Mouse (Mus musculus): ENCODE results near the gene Ints6. TPM values are rescaled to one million over a fixed set of nuclear protein-coding genes. Genes with fewer than 3 reads are reported as not detected.
A peak's percentile ranks its signal among the peaks of the same experiment; 100 is the strongest.

The Ints6 gene
- polyA plus RNA-seq, 1 experiment: 7.2 TPM

DNA sequence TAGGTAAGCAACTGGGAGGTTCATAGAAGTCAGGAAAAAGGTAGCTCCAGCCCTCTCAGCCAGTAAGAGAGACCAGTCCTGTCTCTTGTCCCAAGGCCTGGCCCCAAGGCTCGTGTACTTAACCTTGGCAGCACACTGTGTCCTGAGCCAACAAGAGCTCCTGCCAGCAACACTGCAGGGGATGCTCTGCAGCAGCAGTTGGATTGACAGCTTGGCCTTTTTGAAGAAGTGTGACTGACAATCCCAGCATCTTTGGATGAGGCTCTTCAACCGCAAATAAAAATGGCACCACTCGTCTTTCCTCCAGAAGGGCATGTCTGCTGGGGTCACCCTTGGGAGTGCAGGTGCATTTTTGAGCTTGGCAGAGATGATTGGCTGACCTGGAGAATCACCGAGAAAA is 120.6 kb downstream of the Ints6 start:
- H3K36me3 ChIP-seq (ENCODE audit: control insufficient read depth, insufficient read depth): no peaks in the 10 kb centered on the region
- no peaks in the 10 kb centered on the region for H3K27me3 ChIP-seq (ENCODE audit: control insufficient read depth, insufficient read depth, insufficient read length)
- no peak overlapping the region for H3ac ChIP-seq (ENCODE audit: control insufficient read depth, insufficient read length)
- no peak overlapping the region for H3K4me3 ChIP-seq
- no peak for TF ChIP-seq TCF12 (IDR thresholded peaks at IDR 0.05; ENCODE audit: insufficient read depth, poor library complexity, severe bottlenecking)
- no peak for TF ChIP-seq CEBPB (IDR thresholded peaks at IDR 0.05; ENCODE audit: insufficient read depth, poor library complexity, severe bottlenecking)
- no peak for TF ChIP-seq MYOD1 (IDR thresholded peaks at IDR 0.05; ENCODE audit: control insufficient read depth in 1 of 3, insufficient read length in 2 of 3, low read depth in 2 of 3)
- no peaks in the 10 kb centered on the region for H3K79me2 ChIP-seq (ENCODE audit: control insufficient read depth, insufficient read depth)
- H3K4me2 ChIP-seq (ENCODE audit: low read depth): no peak overlapping the region

GRCm38 (mm10) chr14:62639551-62639950 is 121.4 kb downstream of the Ints6 start:
- Histone ChIP-seq H3ac (ENCODE audit: control insufficient read depth, insufficient read length) (no peak overlapping the region), H3K79me2 (ENCODE audit: control insufficient read depth, insufficient read depth) (no peaks in the 10 kb centered on the region), H3K4me2 (ENCODE audit: low read depth) (no peak overlapping the region), H3K27me3 (ENCODE audit: control insufficient read depth, insufficient read depth, insufficient read length) (no peaks in the 10 kb centered on the region), H3K4me3 (no peak overlapping the region), H3K36me3 (ENCODE audit: control insufficient read depth, insufficient read depth) (no peaks in the 10 kb centered on the region)
- TF ChIP-seq E2F4 (IDR thresholded peaks at IDR 0.05; ENCODE audit: insufficient read depth) (no peak), POLR2AphosphoS2 (IDR thresholded peaks at IDR 0.05; ENCODE audit: insufficient read length, low read depth) (no peak), MAX (IDR thresholded peaks at IDR 0.05; ENCODE audit: low read depth) (no peak), REST (IDR thresholded peaks at IDR 0.05; ENCODE audit: insufficient read depth, insufficient read length) (no peak), USF1 (IDR thresholded peaks at IDR 0.05; ENCODE audit: low read depth) (no peak), TCF3 (IDR thresholded peaks at IDR 0.05; ENCODE audit: insufficient read length, low read depth) (no peak), TCF12 (IDR thresholded peaks at IDR 0.05; ENCODE audit: insufficient read depth, poor library complexity, severe bottlenecking) (no peak), POLR2A (IDR thresholded peaks at IDR 0.05; ENCODE audit: insufficient read length, low read depth) (no peak), CEBPB (IDR thresholded peaks at IDR 0.05; ENCODE audit: insufficient read depth, poor library complexity, severe bottlenecking) (no peak), SRF (IDR thresholded peaks at IDR 0.05; ENCODE audit: control insufficient read depth, insufficient read length, low read depth) (no peak), MYOD1 (IDR thresholded peaks at IDR 0.05; ENCODE audit: control insufficient read depth in 1 of 3, insufficient read length in 2 of 3, low read depth in 2 of 3) (no peak), MYOG (IDR thresholded peaks at IDR 0.05; ENCODE audit: control insufficient read depth in 1 of 3, insufficient read depth in 1 of 3, insufficient read length in 2 of 3, low read depth in 2 of 3) (no peak)

DNA sequence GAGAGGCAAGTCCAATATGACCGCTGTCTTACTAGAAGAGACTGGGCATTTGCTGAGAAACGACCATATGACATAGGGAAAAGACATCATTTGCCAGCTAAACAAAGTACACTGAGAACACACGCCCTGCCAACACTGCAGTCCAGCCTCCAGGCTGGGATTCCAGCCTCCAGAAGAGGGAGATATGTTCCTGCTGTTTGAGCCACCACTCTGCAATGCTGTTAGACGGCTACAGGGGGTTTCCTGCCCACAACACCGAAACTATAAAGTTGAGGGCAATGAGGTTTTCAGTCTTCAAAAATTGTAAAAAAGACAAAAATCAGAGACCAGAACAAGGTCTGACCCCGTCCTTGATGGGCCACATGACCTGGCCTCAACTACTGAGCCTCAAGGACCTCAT is 121.9 kb downstream of the Ints6 start:
- Histone ChIP-seq H3K4me3 (no peak overlapping the region), H3ac (ENCODE audit: control insufficient read depth, insufficient read length) (no peak overlapping the region), H3K36me3 (ENCODE audit: control insufficient read depth, insufficient read depth) (no peaks in the 10 kb centered on the region), H3K79me2 (ENCODE audit: control insufficient read depth, insufficient read depth) (no peaks in the 10 kb centered on the region), H3K4me2 (ENCODE audit: low read depth) (no peak overlapping the region), H3K27me3 (ENCODE audit: control insufficient read depth, insufficient read depth, insufficient read length) (no peaks in the 10 kb centered on the region)
- no peak for TF ChIP-seq POLR2AphosphoS2 (IDR thresholded peaks at IDR 0.05; ENCODE audit: insufficient read length, low read depth)
- TF ChIP-seq SRF (IDR thresholded peaks at IDR 0.05; ENCODE audit: control insufficient read depth, insufficient read length, low read depth): no peak
- no peak for TF ChIP-seq USF1 (IDR thresholded peaks at IDR 0.05; ENCODE audit: low read depth)
- no peak for TF ChIP-seq MYOG (IDR thresholded peaks at IDR 0.05; ENCODE audit: control insufficient read depth in 1 of 3, insufficient read depth in 1 of 3, insufficient read length in 2 of 3, low read depth in 2 of 3)
- TF ChIP-seq E2F4 (IDR thresholded peaks at IDR 0.05; ENCODE audit: insufficient read depth): no peak
- TF ChIP-seq TCF12 (IDR thresholded peaks at IDR 0.05; ENCODE audit: insufficient read depth, poor library complexity, severe bottlenecking): no peak
- no peak for TF ChIP-seq MYOD1 (IDR thresholded peaks at IDR 0.05; ENCODE audit: control insufficient read depth in 1 of 3, insufficient read length in 2 of 3, low read depth in 2 of 3)
- TF ChIP-seq TCF3 (IDR thresholded peaks at IDR 0.05; ENCODE audit: insufficient read length, low read depth): no peak
- no peak for TF ChIP-seq CEBPB (IDR thresholded peaks at IDR 0.05; ENCODE audit: insufficient read depth, poor library complexity, severe bottlenecking)
- no peak for TF ChIP-seq MAX (IDR thresholded peaks at IDR 0.05; ENCODE audit: low read depth)
- no peak for TF ChIP-seq REST (IDR thresholded peaks at IDR 0.05; ENCODE audit: insufficient read depth, insufficient read length)
- TF ChIP-seq POLR2A (IDR thresholded peaks at IDR 0.05; ENCODE audit: insufficient read length, low read depth): no peak

DNA sequence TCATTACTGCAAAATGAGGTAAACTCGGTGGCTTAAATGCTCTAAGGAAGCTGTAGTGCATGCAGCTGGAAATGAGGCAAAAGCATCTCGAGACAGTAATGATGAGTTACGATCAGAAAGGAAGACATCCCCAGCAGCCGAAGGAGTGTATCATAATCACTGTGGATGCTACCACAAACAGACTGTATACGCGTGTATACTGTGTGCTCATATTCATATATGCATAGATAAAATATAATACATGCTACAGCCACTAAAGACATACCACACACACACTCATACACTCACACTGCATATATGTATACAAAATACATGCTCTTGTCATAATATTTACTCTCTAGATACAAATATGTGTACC is 122.6 kb downstream of the Ints6 start:
- no peaks in the 10 kb centered on the region for H3K79me2 ChIP-seq (ENCODE audit: control insufficient read depth, insufficient read depth)

DNA sequence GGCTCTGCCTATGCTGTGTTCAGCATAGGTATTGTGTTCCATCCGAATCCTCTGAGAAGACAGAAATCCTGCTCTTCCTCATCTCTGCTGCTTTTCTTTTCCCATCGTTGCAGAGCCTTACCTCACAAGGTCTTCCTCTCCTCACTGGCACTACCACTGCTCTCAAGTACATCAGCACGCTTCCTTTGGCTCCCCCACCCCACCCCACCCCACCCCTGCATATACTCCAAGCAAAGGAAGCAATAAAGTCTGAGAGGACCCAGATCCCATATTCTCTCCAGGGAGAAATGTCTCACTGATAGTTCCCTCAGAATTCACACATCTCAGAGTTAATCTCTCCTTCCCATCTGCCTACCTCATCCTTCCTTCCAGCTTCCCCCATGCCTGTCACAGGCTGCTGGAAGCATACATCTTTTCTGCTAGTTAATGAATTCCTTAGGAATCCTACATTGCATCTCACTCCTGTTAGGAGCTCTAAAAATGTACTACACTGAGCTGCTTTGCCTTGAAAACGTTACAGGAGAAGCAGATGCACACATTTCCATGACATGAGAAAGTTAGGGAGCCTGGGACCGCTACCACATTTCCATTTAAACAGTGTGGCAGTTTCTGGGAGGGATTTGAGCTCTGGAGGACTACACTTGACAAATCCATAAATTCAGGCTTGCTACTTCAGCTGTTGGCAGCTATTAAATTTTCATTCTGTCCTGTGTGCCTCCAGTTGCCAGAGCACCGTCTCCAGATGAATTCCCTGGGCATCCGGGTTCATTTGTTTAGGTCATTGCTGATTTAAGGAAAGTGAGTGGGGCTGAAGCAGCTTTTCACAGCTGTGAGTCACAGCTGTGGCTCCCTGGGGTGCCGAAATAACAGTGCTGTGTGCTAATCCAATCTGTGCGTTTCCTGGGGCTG is 123.3 kb downstream of the Ints6 start:
- Histone ChIP-seq H3K4me3 (no peak overlapping the region), H3K36me3 (ENCODE audit: control insufficient read depth, insufficient read depth) (no peaks in the 10 kb centered on the region), H3K79me2 (ENCODE audit: control insufficient read depth, insufficient read depth) (no peaks in the 10 kb centered on the region), H3K27me3 (ENCODE audit: control insufficient read depth, insufficient read depth, insufficient read length) (no peaks in the 10 kb centered on the region), H3K4me2 (ENCODE audit: low read depth) (peak overlapping the region; percentile 64), H3ac (ENCODE audit: control insufficient read depth, insufficient read length) (no peak overlapping the region)
- TF ChIP-seq SRF (IDR thresholded peaks at IDR 0.05; ENCODE audit: control insufficient read depth, insufficient read length, low read depth): no peak
- no peak for TF ChIP-seq POLR2AphosphoS2 (IDR thresholded peaks at IDR 0.05; ENCODE audit: insufficient read length, low read depth)
- no peak for TF ChIP-seq REST (IDR thresholded peaks at IDR 0.05; ENCODE audit: insufficient read depth, insufficient read length)
- no peak for TF ChIP-seq USF1 (IDR thresholded peaks at IDR 0.05; ENCODE audit: low read depth)
- TF ChIP-seq TCF3 (IDR thresholded peaks at IDR 0.05; ENCODE audit: insufficient read length, low read depth): no peak
- TF ChIP-seq MYOG (IDR thresholded peaks at IDR 0.05; ENCODE audit: control insufficient read depth in 1 of 3, insufficient read depth in 1 of 3, insufficient read length in 2 of 3, low read depth in 2 of 3): peak in 2 of 3 experiments; percentile 12 to 47
- no peak for TF ChIP-seq MAX (IDR thresholded peaks at IDR 0.05; ENCODE audit: low read depth)
- peak in 2 of 3 experiments; percentile 56 to 57 for TF ChIP-seq MYOD1 (IDR thresholded peaks at IDR 0.05; ENCODE audit: control insufficient read depth in 1 of 3, insufficient read length in 2 of 3, low read depth in 2 of 3)
- TF ChIP-seq E2F4 (IDR thresholded peaks at IDR 0.05; ENCODE audit: insufficient read depth): no peak

More for the DNA sequence above, 122.6 kb downstream of the Ints6 start:
- Histone ChIP-seq H3K27me3 (ENCODE audit: control insufficient read depth, insufficient read depth, insufficient read length) (no peaks in the 10 kb centered on the region), H3K4me3 (no peak overlapping the region), H3ac (ENCODE audit: control insufficient read depth, insufficient read length) (no peak overlapping the region), H3K4me2 (ENCODE audit: low read depth) (peak overlapping the region; percentile 64), H3K36me3 (ENCODE audit: control insufficient read depth, insufficient read depth) (no peaks in the 10 kb centered on the region)
- no peak for TF ChIP-seq REST (IDR thresholded peaks at IDR 0.05; ENCODE audit: insufficient read depth, insufficient read length)
